Mouse (Mus musculus): ENCODE measurements around the gene Fxyd1.

- TF ChIP-seq TAL1 (IDR thresholded peaks at IDR 0.05; ENCODE audit: low read length) (no peak), GATA1 (IDR thresholded peaks at IDR 0.05; ENCODE audit: low read length) (no peak)
Observed at GRCm38 (mm10) chr7:31076492-31076891, 19.5 kb upstream of the Fxyd1 start, which contains the start of gene Fxyd3.
